Mouse (Mus musculus) layer of hippocampus, adult 9-10 months (tissue): ENCODE measurements at regions not wholly inside any gene's neighbourhood (a gene's known extent, or its start where the extent isn't known, plus 50 kb on each side); places are given as distances from the start of the nearest gene placed in this dataset.

Experiments used
- DNase-seq: peaks from one replicate; pipeline ENCODE4 v3.0.0; 2022; ENCODE audit warnings: low spot score

GRCm38 (mm10) chr1:120667776-120668175 is 65.6 kb downstream of the En1 start:
- DNase-seq, result no peak

- no peak for DNase-seq
Measured at GRCm38 (mm10) chr1:120683532-120684245, 81.5 kb downstream of the En1 start.

- no peak for DNase-seq
Measured at GRCm38 (mm10) chr1:120685650-120686244, 83.5 kb downstream of the En1 start.

GRCm38 (mm10) chr1:120691571-120691970 is 89.4 kb downstream of the En1 start:
- no peak for DNase-seq

GRCm38 (mm10) chr1:120698189-120698588 is 96.0 kb downstream of the En1 start:
- DNase-seq, result no peak

GRCm38 (mm10) chr1:120704201-120704600 is 102.0 kb downstream of the En1 start:
- DNase-seq, result no peak

- DNase-seq, result no peak
Measured at GRCm38 (mm10) chr1:120706011-120706410, 103.8 kb downstream of the En1 start.

- no peak for DNase-seq
Measured at GRCm38 (mm10) chr1:120708511-120708910, 106.3 kb downstream of the En1 start.

- no peak for DNase-seq
Measured at GRCm38 (mm10) chr1:120715105-120715877, 113.1 kb downstream of the En1 start.

GRCm38 (mm10) chr1:120726777-120727176 is 124.6 kb downstream of the En1 start:
- DNase-seq, result no peak

- no peak for DNase-seq
Measured at GRCm38 (mm10) chr1:120727427-120727826, 125.2 kb downstream of the En1 start.

- no peak for DNase-seq
Measured at GRCm38 (mm10) chr1:120732003-120732402, 129.8 kb downstream of the En1 start.

- DNase-seq, result no peak
Measured at GRCm38 (mm10) chr1:120733683-120734082, 131.5 kb downstream of the En1 start.

GRCm38 (mm10) chr1:120734846-120735245 is 132.6 kb downstream of the En1 start:
- no peak for DNase-seq

GRCm38 (mm10) chr1:120739499-120739898 is 137.3 kb downstream of the En1 start:
- no peak for DNase-seq

- DNase-seq, result no peak
Measured at GRCm38 (mm10) chr1:120741091-120741740, 139.0 kb downstream of the En1 start.

- DNase-seq, result no peak
Measured at GRCm38 (mm10) chr1:120748963-120749362, 146.7 kb downstream of the En1 start.

GRCm38 (mm10) chr1:120753406-120753805 is 151.2 kb downstream of the En1 start:
- no peak for DNase-seq

- DNase-seq, result no peak
Measured at GRCm38 (mm10) chr1:120754337-120754736, 152.1 kb downstream of the En1 start.

GRCm38 (mm10) chr1:120757283-120757821 is 155.1 kb downstream of the En1 start:
- no peak for DNase-seq

- no peak for DNase-seq
Measured at GRCm38 (mm10) chr1:120758172-120758571, 156.0 kb downstream of the En1 start.

- no peak for DNase-seq
Measured at GRCm38 (mm10) chr1:120758762-120759161, 156.5 kb downstream of the En1 start.
